In the genomic region with DNA sequence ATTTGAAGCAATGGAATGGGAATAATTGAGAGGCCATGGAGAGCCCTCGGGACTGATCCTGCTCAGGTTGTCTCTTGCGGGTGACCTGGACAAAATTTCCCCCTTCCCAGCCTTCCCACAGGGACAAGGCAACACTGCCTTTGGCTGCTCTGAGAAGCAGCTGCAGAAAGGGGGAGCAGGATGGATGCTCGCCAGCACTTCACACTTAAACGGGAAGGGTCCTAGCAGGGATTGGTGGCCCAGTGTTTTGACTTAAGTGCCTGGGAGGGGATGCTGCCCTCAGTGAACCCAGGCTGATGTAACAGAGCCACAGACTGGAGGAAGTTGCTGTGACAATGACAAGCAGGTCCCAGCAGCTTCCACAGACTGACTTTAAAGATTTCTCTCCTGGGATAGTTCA, we compare ENCODE assay signal across 15 mouse cellular contexts. TPM values are rescaled to one million over a fixed set of nuclear protein-coding genes. Genes with fewer than 3 reads are reported as not detected.
DNase-seq lines count a peak whose midpoint lies in the region; ATAC-seq lines count a peak whose summit lies in the region.
"Had no signal": no experiment of that assay in that cellular context is flagged by ENCODE, and none has a peak within 500 bp of the region (broad histone marks: within the 10 kb centered on the region; RNA-seq: fewer than 3 reads in every experiment).

No protein-coding gene starts in this region.

- no peak overlapping the region for H3K4me2 ChIP-seq in forebrain, embryonic 16.5 days (ENCODE audit: low read length)
- H3K4me2 ChIP-seq in limb, embryonic 15.5 days, result no peak overlapping the region
- H3K4me2 ChIP-seq: embryonic facial prominence, embryonic 12.5 days; kidney, embryonic 15.5 days had no signal

- no peaks in the 10 kb centered on the region for H3K9me3 ChIP-seq in heart, embryonic 10.5 days
- H3K9me3 ChIP-seq in forebrain, embryonic 16.5 days (ENCODE audit: control insufficient read depth, low read length), result no peaks in the 10 kb centered on the region
- H3K9me3 ChIP-seq in limb, embryonic 15.5 days, result no peaks in the 10 kb centered on the region
- H3K9me3 ChIP-seq: embryonic facial prominence, embryonic 12.5 days; kidney, embryonic 15.5 days had no signal

- peak overlapping the region; percentile 29; the same call in 1 of the 2 replicates for H3K27ac ChIP-seq in heart, embryonic 10.5 days
- H3K27ac ChIP-seq in forebrain, embryonic 16.5 days (ENCODE audit: low read length), result no peak overlapping the region
- H3K27ac ChIP-seq in limb, embryonic 15.5 days, result peak overlapping the region; percentile 75
- H3K27ac ChIP-seq: embryonic facial prominence, embryonic 12.5 days; heart, adult 2 months; kidney, embryonic 15.5 days had no signal

- H3K36me3 ChIP-seq in heart, embryonic 10.5 days, result no peaks in the 10 kb centered on the region
- H3K36me3 ChIP-seq in forebrain, embryonic 16.5 days (ENCODE audit: control insufficient read depth, insufficient read depth), result no peaks in the 10 kb centered on the region
- no peaks in the 10 kb centered on the region for H3K36me3 ChIP-seq in limb, embryonic 15.5 days
- H3K36me3 ChIP-seq: embryonic facial prominence, embryonic 12.5 days; kidney, embryonic 15.5 days had no signal

- H3K27me3 ChIP-seq in heart, embryonic 10.5 days (ENCODE audit: insufficient read depth, poor library complexity, severe bottlenecking), result no peaks in the 10 kb centered on the region
- H3K27me3 ChIP-seq in forebrain, embryonic 16.5 days (replicated peaks; ENCODE audit: control insufficient read depth, insufficient read depth, low read length), result no peaks in the 10 kb centered on the region
- H3K27me3 ChIP-seq in limb, embryonic 15.5 days, result no peaks in the 10 kb centered on the region
- H3K27me3 ChIP-seq: CH12.LX; embryonic facial prominence, embryonic 12.5 days; kidney, embryonic 15.5 days had no signal

- DNase-seq in heart, embryonic 10.5 days (ENCODE audit: low spot score), result no peak
- no peak for DNase-seq in heart, postnatal 10 days
- peak; percentile 78 for DNase-seq in retina, postnatal 1 day
- no peak for DNase-seq in retina, embryonic 14.5 days (ENCODE audit: low spot score)
- no peak for DNase-seq in thymus, postnatal 4 days
- no peak for DNase-seq in urinary bladder, postnatal 4 days (ENCODE audit: low spot score in 2 of 2)
- DNase-seq: cerebellum, postnatal 25 days; gastrocnemius, adult 2 months; heart, adult 2 months; heart, postnatal 4 days had no signal

- peaks cover 48% of the 10 kb centered on the region for H3K4me1 ChIP-seq in heart, embryonic 10.5 days
- peaks cover 20% of the 10 kb centered on the region for H3K4me1 ChIP-seq in forebrain, embryonic 16.5 days (replicated peaks; ENCODE audit: control insufficient read depth, insufficient read depth, low read length)
- H3K4me1 ChIP-seq in limb, embryonic 15.5 days, result peaks cover 70% of the 10 kb centered on the region

- WGBS in heart, embryonic 10.5 days, result 34% methylated on average over 4 of the region's 4 CpGs
- WGBS in forebrain, embryonic 16.5 days, result 10% methylated on average over 4 of the region's 4 CpGs
- WGBS in limb, embryonic 15.5 days, result 13% methylated on average over 4 of the region's 4 CpGs

- intact Hi-C loops in heart, postnatal 10 days (cut with DNase I), result no loop called here

- no peak overlapping the region for H3K4me3 ChIP-seq in heart, embryonic 10.5 days
- no peak overlapping the region for H3K4me3 ChIP-seq in forebrain, embryonic 16.5 days (replicated peaks; ENCODE audit: low read length)
- H3K4me3 ChIP-seq in limb, embryonic 15.5 days, result no peak overlapping the region
- H3K4me3 ChIP-seq: embryonic facial prominence, embryonic 12.5 days; gastrocnemius, adult 2 months; heart, adult 2 months; kidney, embryonic 15.5 days had no signal

- H3K9ac ChIP-seq in forebrain, embryonic 16.5 days (replicated peaks; ENCODE audit: low read depth, low read length), result no peak overlapping the region
- no peak overlapping the region for H3K9ac ChIP-seq in limb, embryonic 15.5 days
- H3K9ac ChIP-seq: embryonic facial prominence, embryonic 12.5 days; kidney, embryonic 15.5 days had no signal

- ATAC-seq in forebrain, embryonic 16.5 days, result peak; percentile 48
- ATAC-seq in limb, embryonic 15.5 days (ENCODE audit: insufficient number of reproducible peaks, low FRiP score, low TSS enrichment, low read depth), result no peak

RNA-seq across cellular contexts. Expression of a gene that starts 45.9 kb away (rescaled TPM):
- polyA plus RNA-seq in heart, embryonic 10.5 days (2016; fragmentation: Nextera tagmentation; extraction: Ambion mirVana), result 23.8 and 26.5 TPM in 2 replicates
- total RNA-seq in heart, postnatal 10 days (2021), result 10 to 100 TPM; 10.1 to 11.9 TPM
- polyA plus RNA-seq in forebrain, embryonic 16.5 days (2015; fragmentation: Nextera tagmentation; extraction: Ambion mirVana), result 19.7 and 23.1 TPM in 2 replicates
- polyA plus RNA-seq in limb, embryonic 15.5 days (2015; fragmentation: Nextera tagmentation; extraction: Ambion mirVana), result 24.1 and 26.0 TPM in 2 replicates

RNA-seq across cellular contexts. Expression of a gene that starts 46.0 kb away (rescaled TPM):
- 31.1 and 40.9 TPM in 2 replicates for polyA plus RNA-seq in heart, embryonic 10.5 days (2016; fragmentation: Nextera tagmentation; extraction: Ambion mirVana)
- 10 to 100 TPM; 14.3 to 16.7 TPM for total RNA-seq in heart, postnatal 10 days (2021)
- polyA plus RNA-seq in forebrain, embryonic 16.5 days (2015; fragmentation: Nextera tagmentation; extraction: Ambion mirVana), result 86.8 and 92.5 TPM in 2 replicates
- 38.5 and 38.9 TPM in 2 replicates for polyA plus RNA-seq in limb, embryonic 15.5 days (2015; fragmentation: Nextera tagmentation; extraction: Ambion mirVana)
